Mouse (Mus musculus): Measurements from ENCODE around the gene Elmo1.

DNA sequence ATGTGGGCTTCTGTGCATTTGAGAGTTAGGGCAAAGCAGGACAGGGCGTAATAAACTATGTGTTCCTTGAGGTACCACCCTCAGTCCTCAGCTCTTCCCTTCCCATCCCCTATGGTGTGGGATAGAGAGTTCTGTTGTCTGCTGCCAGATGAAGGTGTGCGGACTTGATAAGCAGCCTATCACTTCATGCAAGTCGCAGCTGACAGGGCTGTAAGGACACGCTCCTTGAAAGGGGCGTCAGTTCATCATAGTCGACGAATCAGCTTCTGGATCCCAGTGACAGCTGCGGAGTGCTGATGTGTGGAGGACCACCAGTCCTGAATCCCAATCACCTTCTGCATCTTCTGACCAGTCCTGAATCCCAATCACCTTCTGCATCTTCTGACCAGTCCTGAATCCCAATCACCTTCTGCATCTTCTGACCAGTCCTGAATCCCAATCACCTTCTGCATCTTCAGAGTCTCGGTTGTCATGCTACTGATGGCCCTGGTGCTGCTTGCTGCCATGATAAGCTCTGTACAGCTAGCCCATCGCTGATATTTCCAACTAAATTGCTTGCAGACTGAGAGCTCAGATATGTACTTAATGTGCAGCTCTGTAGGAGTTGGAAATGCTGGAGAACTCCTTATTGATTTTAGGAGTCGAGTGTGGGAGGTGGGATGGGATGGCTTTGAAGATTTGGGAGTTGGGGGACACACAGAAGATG, 59.9 kb downstream of the Elmo1 start:
- TF ChIP-seq GATA1 (IDR thresholded peaks at IDR 0.05; ENCODE audit: borderline replicate concordance, low read length) (no peak), FLI1 (IDR thresholded peaks at IDR 0.05; ENCODE audit: low read length) (no peak)

All from megakaryocyte, embryonic 14.5 days (primary cell).